Mouse (Mus musculus): ENCODE results near the gene Ankrd33.

DNA sequence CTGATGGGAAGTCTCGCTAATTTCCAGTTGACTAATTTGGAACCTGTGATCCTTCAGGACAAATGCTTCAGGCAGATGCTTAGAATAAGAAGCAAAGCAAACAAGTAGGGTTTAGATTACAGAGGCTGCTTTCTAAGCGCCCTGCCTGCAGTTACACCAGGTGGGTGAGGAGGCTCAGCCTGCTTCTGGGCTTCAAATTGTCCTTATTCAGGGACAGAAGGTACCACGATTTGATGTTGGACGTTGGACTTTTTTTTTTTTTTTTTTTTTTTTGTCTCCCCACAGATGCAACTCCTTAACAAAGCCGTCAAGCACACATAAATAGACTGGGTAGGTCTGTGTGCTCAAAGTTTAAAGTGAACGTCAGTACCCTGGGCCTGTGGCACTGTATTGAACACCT is 33.0 kb downstream of the Ankrd33 start:
- TF ChIP-seq CTCF (IDR thresholded peaks at IDR 0.05; ENCODE audit: low read depth, low read length) = no peak
- no peak for TF ChIP-seq POLR2A (IDR thresholded peaks at IDR 0.05; ENCODE audit: extremely low read depth, insufficient read depth, low read length)
